Mouse (Mus musculus): ENCODE data around the gene Tnfaip1.

- no peak for TF ChIP-seq GATA1 (IDR thresholded peaks at IDR 0.05; ENCODE audit: borderline replicate concordance, low read length)
- no peak for TF ChIP-seq FLI1 (IDR thresholded peaks at IDR 0.05; ENCODE audit: low read length)
These were observed 12.7 kb downstream of the Tnfaip1 start for GRCm38 (mm10) chr11:78523241-78523955.
